Mouse (Mus musculus) heart, postnatal 25 days (tissue): Measurements from ENCODE around the gene Hcn2. TPM values are rescaled to one million over a fixed set of nuclear protein-coding genes. Genes with fewer than 3 reads are reported as not detected.
A peak's percentile ranks its signal among the peaks of the same experiment; 100 is the strongest.
"Not testable (repeated sequence)": the region's sequence is repeated elsewhere in the genome, so short reads cannot be mapped to it uniquely, and the experiment has no call there.

Source experiments
- DNase-seq: peaks from one replicate; pipeline ENCODE4 v3.0.0; 2022; ENCODE audit warnings: low spot score
- intact Hi-C: fragments of 180-260 bp; cut with DNase I; formaldehyde crosslinking; loops from one replicate; pipeline ENCODE4 v1.15.1; 2025
- total RNA-seq, 2 experiments: library from RNA; stranded (reverse); gene quantifications; 2 replicates each; pipeline ENCODE4 v1.2.3; 2021

The Hcn2 gene
- total RNA-seq, 2 experiments from 2014 or later, result 26.0 to 28.5 TPM

DNA sequence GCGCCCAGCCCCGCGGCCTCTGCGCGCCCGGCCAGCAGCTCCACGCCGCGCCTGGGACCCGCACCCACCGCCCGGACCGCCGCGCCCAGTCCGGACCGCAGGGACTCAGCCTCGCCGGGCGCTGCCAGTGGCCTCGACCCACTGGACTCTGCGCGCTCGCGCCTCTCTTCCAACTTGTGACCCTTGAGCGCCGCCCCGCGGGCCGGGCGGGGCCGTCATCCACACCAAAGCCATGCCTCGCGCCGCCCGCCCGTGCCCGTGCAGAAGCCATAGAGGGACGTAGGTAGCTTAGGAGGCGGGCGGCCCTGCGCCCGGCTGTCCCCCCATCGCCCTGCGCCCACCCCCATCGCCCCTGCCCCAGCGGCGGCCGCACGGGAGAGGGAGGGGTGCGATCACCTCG lies 18.9 kb downstream of the Hcn2 start:
- no peak for DNase-seq
- intact Hi-C loops, result no loop called here

GRCm38 (mm10) chr10:79736706-79737105 lies 20.3 kb downstream of the Hcn2 start:
- no peak for DNase-seq
- intact Hi-C loops, result no loop called here

GRCm38 (mm10) chr10:79738259-79738658 lies 21.8 kb downstream of the Hcn2 start:
- no peak for DNase-seq
- intact Hi-C loops, result no loop called here

DNA sequence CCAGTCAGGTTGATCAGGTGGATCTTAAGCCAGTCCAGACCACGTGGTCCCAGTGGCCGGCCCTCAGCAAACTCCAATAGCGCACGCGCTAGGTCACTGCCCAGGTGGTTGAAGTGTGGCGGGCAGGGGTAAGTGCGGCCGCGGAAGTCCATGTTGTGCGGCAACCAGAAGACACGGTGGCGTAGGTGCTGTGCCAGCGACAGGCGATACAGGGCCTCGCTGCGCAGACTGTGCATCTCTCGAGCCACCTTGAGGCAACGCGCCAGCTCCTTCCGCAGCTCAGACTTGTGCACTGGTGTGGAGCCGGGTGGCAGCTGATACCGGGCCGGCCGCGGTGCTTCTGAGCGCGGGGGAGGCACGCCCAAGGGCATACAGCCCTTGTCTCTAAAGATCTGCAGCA lies 22.8 kb downstream of the Hcn2 start:
- no peak for DNase-seq
- intact Hi-C loops, result no loop called here

DNA sequence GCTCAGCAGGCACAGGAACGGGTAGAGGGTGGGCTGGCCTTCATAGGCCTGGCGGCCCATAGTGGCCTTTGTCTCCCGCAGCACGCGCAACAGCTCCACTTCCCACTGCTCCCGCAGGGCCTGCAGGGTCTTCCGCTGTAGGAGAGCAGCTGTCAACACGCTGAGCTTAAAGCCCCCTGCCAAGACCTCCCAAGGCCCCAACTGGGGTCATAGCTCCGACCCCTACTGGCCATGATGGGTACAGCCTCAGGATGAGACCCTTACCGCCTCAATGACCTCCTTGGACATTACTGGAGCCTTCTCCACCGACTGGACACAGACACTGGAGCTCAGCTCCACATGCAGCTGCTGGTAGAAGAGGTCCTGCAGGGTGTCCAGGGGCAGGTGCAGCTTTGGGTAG lies 24.4 kb downstream of the Hcn2 start:
- intact Hi-C loops, result no loop called here
- DNase-seq, result no peak

DNA sequence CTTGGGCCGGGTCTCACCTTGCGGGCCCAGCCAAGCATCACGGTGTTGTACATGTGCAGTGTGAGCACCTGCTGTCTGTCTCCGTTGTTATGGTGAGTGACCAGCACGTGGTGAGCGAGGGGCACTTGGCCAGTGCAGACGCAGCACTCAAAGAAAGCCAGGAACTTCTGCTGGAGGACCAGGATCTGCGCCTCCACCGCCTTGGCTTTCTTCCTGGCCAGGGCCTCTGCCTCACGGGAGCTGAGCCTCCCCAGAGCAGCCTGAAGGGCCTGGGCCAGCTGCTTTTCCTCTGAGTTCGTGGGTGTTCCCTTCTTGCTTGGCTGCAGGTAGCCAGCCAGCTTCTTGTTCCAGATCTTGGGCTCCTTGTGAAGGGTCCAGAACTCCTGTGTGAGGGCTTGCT lies 26.7 kb downstream of the Hcn2 start:
- no peak for DNase-seq
- intact Hi-C loops, result no loop called here

DNA sequence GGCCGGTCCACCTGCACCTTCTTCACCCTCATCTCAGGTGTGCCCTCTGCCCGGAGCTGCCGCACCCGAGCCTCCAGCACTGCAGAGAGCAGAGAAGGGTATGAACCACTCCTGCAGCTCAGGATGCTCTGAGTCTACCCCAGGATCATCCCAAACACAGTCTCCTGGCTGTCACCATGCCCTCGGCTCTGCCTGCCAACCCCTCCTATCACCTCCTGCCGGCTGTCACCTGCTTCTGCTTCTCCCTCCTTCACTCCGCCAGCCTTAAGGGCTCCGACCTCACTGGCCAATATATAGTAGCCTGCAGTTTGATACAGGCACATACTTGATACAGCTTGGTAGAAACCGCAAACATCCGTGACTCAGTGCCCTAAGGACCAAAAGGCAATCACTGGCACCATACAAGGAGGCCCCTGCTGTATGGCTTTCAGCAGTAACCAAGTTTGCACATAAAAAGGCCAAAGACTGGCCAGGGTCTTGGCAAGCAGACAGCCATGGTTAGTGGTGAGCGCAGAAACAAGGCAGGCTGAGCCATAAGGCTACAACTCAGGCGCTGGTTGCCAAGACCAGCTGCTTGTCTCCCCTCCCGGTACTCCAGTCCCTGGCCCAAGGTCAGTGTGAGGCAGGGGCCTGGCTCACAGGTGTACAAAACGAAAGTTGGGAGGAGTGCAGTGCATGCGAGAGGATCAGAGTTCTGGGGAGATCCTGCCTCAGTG lies 27.4 kb downstream of the Hcn2 start:
- intact Hi-C loops, result no loop called here
- no peak for DNase-seq

GRCm38 (mm10) chr10:79745411-79745810 lies 29.0 kb downstream of the Hcn2 start:
- intact Hi-C loops, result no loop called here

GRCm38 (mm10) chr10:79745898-79746773 lies 29.7 kb downstream of the Hcn2 start, which contains the start of gene Polrmt:
TSS of gene Polrmt (minus strand) at chr10:79746581.
- intact Hi-C loops, result no loop called here
- peak; percentile 93 for DNase-seq

More at GRCm38 (mm10) chr10:79745411-79745810, 29.0 kb downstream of the Hcn2 start:
- DNase-seq, result no peak

- DNase-seq, result no peak
- intact Hi-C loops, result no loop called here
These were observed 30.3 kb downstream of the Hcn2 start for GRCm38 (mm10) chr10:79746774-79747151.

DNA sequence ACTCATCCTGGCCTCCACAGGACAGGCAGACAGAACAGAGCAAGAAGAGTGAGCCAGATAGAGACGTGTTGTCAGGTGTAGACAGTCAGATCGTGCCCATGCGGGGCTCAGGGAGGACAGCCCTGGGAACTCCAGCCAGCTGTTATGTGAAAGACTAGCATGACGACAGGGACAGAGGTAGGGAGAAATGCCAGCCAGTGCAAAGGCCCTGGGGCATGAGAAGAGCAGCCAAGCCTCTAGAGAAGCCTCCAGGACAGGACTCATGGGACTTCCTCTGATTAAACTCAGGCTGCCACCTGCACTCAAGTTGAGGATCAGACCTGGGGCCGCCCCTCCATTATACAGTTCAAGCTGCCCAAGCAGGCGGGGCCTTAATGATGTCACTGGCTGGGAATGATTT lies 32.1 kb downstream of the Hcn2 start:
- DNase-seq, result no peak
- intact Hi-C loops, result loop anchor here (1.0 kb wide), 1 partner anchor 16 kb away; no protein-coding TSS in a partner anchor

GRCm38 (mm10) chr10:79754856-79755516 lies 38.6 kb downstream of the Hcn2 start, which contains the start of gene Fgf22:
TSS of gene Fgf22 (plus strand) at chr10:79755076.
- peak; percentile 34 for DNase-seq
- intact Hi-C loops, result no loop called here

- DNase-seq, result no peak
- intact Hi-C loops, result no loop called here
These were observed 39.4 kb downstream of the Hcn2 start for GRCm38 (mm10) chr10:79755854-79756253.

DNA sequence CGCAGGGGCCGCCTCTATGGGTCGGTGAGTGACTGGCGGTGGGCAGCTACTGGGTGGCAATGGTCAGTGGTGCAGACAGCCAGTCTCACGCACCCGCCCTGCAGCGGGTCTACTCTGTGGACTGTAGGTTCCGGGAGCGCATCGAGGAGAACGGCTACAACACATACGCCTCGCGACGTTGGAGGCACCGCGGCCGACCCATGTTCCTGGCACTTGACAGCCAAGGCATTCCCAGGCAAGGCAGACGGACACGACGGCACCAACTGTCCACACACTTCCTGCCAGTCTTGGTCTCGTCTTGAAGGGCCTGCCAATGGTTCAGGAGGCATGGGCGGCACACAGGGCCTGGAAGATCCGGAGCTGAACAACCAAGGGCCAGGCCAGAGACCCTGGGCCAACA lies 40.2 kb downstream of the Hcn2 start:
- intact Hi-C loops, result no loop called here
- no peak for DNase-seq

DNA sequence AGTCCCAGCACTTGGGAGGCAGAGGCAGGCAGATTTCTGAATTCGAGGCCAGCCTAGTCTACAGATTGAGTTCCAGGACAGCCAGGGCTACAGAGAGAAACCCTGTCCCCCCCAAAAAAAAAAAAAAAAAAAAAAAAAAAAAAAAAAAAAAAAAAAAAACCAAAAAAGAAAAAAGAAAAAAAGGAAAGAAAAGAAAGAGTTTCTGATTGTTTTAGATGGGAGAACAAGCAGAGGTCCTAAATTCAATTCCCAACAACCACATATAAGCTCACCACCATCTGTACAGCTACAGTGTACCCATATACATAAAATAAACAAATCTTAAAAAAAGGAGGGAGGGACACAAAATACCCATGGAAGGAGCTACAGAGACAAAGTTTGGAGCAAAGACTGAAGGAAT lies 43.2 kb downstream of the Hcn2 start:
- DNase-seq, intact Hi-C loops: not testable (repeated sequence)

- intact Hi-C loops, result no loop called here
- DNase-seq, result no peak
These were observed 44.2 kb downstream of the Hcn2 start for GRCm38 (mm10) chr10:79760603-79761143.

DNA sequence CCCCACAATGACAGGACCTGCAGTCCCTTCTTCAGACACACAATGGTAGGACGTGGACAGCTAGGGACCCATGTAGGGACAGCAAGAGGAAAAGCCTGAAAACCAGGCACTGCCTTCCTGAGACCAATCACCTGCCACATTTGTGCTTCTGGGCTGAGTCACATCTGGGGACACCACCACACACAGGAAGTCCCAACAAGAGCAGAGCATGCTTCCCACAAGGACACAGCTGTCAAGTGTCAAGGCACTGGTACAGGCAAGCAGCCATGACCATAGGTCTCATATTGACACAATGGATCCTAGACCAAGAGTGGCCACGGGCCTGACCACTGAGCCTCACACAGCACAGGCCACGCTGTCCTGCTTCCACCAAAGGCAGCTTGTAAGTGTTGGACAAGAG lies 46.4 kb downstream of the Hcn2 start:
- DNase-seq, result no peak
- intact Hi-C loops, result no loop called here

DNA sequence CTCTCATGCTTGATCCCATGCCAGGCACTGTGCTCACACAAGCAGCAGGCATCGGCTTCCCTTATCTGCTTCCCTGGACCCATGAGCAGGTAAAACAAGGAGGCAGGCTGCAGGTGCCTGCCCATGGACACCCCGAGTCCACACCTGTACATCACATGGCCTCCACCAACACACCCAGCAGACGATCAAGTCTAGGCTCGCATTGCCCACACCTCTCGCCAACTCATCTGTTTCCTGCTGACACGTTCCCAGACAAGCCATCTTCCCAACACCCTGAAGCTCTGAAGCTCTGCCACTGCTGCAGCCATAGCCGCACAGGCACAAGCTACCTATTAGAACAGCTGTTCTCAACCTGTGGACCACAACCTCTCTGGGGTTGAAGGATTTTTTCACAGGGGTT lies 47.8 kb downstream of the Hcn2 start:
- intact Hi-C loops, result loop anchor here (1.0 to 2.0 kb wide), 2 partner anchors 16 to 57 kb away; no protein-coding TSS in a partner anchor
- DNase-seq, result no peak

DNA sequence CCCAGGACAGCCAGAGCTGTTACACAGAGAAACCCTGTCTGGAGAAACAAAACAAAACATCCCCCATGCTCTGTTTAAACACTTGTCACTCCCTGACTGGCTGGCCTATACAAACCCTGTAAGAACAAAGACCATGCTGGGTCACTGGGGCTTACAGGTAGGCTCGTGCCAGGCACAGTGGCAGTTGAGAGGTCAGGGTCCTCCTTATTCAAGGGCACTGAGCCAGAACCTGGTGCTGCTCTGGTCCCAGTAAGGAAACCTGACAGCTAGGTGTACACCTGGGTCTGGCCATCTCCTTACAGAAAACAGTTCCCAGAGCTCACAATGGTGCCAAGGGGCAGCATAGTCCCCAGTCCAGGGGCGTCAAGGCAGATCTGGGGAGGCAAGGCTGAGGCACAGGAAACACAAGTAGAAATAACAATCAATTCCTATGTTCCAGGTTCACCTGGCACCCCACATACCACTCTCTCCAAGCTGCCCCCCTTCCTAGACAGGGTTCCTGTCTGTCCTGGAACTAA lies 48.9 kb downstream of the Hcn2 start:
- DNase-seq, result no peak
- intact Hi-C loops, result loop anchor here (2.0 kb wide), 1 partner anchor 58 kb away; no protein-coding TSS in a partner anchor

GRCm38 (mm10) chr10:79766001-79766507 lies 49.6 kb downstream of the Hcn2 start:
- no peak for DNase-seq
- intact Hi-C loops, result no loop called here
